Mouse (Mus musculus) testis, postnatal 10 days (tissue): ENCODE results near the gene Igfbp6.
"Not testable (repeated sequence)": the region's sequence is repeated elsewhere in the genome, so short reads cannot be mapped to it uniquely, and the experiment has no call there.

Experiments used
- DNase-seq: peaks from one replicate; pipeline ENCODE4 v3.0.0; 2021; ENCODE audit warnings: low spot score

Gene Igfbp6

GRCm38 (mm10) chr15:102136129-102136758, 7.9 kb upstream of the Igfbp6 start, which contains the start of gene Spryd3:
Gene Spryd3, minus strand, starts transcription at chr15:102136234.
- peak; percentile 97 for DNase-seq

- DNase-seq: no peak
These were observed 3.0 kb upstream of the Igfbp6 start for GRCm38 (mm10) chr15:102141120-102141519.

GRCm38 (mm10) chr15:102142914-102143912, 949 bp upstream of the Igfbp6 start:
- peak; percentile 77 for DNase-seq

GRCm38 (mm10) chr15:102144726-102145125, 564 bp downstream of the Igfbp6 start:
- DNase-seq: no peak

- DNase-seq: peak; percentile 60
These were observed 1.2 kb downstream of the Igfbp6 start for GRCm38 (mm10) chr15:102145330-102145729.

GRCm38 (mm10) chr15:102146089-102146488, 1.9 kb downstream of the Igfbp6 start:
- no peak for DNase-seq

GRCm38 (mm10) chr15:102146882-102147281, 2.7 kb downstream of the Igfbp6 start:
- peak; percentile 79 for DNase-seq

GRCm38 (mm10) chr15:102147674-102148402, 3.7 kb downstream of the Igfbp6 start:
- no peak for DNase-seq

GRCm38 (mm10) chr15:102149561-102149960, 5.4 kb downstream of the Igfbp6 start:
- no peak for DNase-seq

- DNase-seq: peak; percentile 64
These were observed 6.4 kb downstream of the Igfbp6 start, which contains the start of gene Soat2 for GRCm38 (mm10) chr15:102150301-102151135. Gene Soat2, plus strand, starts transcription at chr15:102150526.

- DNase-seq: no peak
These were observed 8.5 kb downstream of the Igfbp6 start for GRCm38 (mm10) chr15:102152646-102153045.

- not testable (repeated sequence) for DNase-seq
These were observed 10.8 kb downstream of the Igfbp6 start for GRCm38 (mm10) chr15:102155006-102155405.

GRCm38 (mm10) chr15:102156836-102157235, 12.7 kb downstream of the Igfbp6 start:
- DNase-seq: no peak

GRCm38 (mm10) chr15:102160415-102161060, 16.4 kb downstream of the Igfbp6 start:
- no peak for DNase-seq

GRCm38 (mm10) chr15:102163900-102164693, 19.9 kb downstream of the Igfbp6 start:
- DNase-seq: no peak

GRCm38 (mm10) chr15:102165468-102166100, 21.4 kb downstream of the Igfbp6 start:
- DNase-seq: no peak

- DNase-seq: no peak
These were observed 23.5 kb downstream of the Igfbp6 start for GRCm38 (mm10) chr15:102167620-102168021.

- DNase-seq: no peak
These were observed 24.9 kb downstream of the Igfbp6 start for GRCm38 (mm10) chr15:102169064-102169463.

- no peak for DNase-seq
These were observed 29.4 kb downstream of the Igfbp6 start for GRCm38 (mm10) chr15:102173581-102173980.
